Mouse (Mus musculus): ENCODE measurements around the gene Lbr.
"Not testable (repeated sequence)": the region's sequence is repeated elsewhere in the genome, so short reads cannot be mapped to it uniquely, and the experiment has no call there.

DNA sequence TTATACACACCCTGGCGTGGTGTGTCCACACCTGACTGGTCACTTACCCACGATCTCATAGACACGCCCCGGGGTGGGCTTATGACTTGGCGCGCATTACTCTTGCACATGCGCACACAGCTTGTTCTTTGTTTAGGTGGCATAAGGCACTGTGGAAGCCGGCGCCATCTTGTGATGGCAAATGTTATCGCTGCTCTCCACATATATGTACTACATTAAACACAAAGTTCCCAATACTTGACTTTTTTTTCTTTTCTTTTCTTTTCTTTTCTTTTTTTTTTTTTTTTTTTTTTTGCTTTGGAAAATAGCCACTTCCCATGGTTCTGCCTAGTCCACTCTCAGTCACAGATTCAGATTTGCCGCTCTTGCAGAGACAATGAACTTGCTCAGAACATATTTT is 60.2 kb downstream of the Lbr start:
- not testable (repeated sequence) for TF ChIP-seq CTCF (IDR thresholded peaks at IDR 0.05; ENCODE audit: low read depth, low read length); POLR2A (IDR thresholded peaks at IDR 0.05; ENCODE audit: insufficient read depth, low read length); EP300 (IDR thresholded peaks at IDR 0.05; ENCODE audit: insufficient read depth, low read depth, low read length)

Data from ES-Bruce4 (cell line).